Mouse (Mus musculus) spleen, postnatal 4 days (tissue): ENCODE results near the gene Nop2.

Experiments used
- DNase-seq, 2 experiments: peaks; one replicate each; pipeline ENCODE4 v3.0.0; 2022; ENCODE audit warnings: low spot score in 2 of 2

Gene Nop2

GRCm38 (mm10) chr6:125131302-125132156 lies at the start of gene Nop2:
Gene Nop2 (plus strand): TSS chr6:125131909.
- peak; percentile 88 to 93 for DNase-seq

GRCm38 (mm10) chr6:125082801-125083386 lies 48.8 kb upstream of the Nop2 start:
- DNase-seq, result no peak

- DNase-seq, result peak; percentile 64 to 78
Measured at GRCm38 (mm10) chr6:125084424-125084823, 47.3 kb upstream of the Nop2 start.

- DNase-seq, result no peak
Measured at GRCm38 (mm10) chr6:125087937-125088336, 43.8 kb upstream of the Nop2 start.

- DNase-seq, result peak; percentile 52 to 78
Measured at GRCm38 (mm10) chr6:125088561-125089321, 43.0 kb upstream of the Nop2 start.

- DNase-seq, result peak; percentile 68 to 81
Measured at GRCm38 (mm10) chr6:125089521-125090321, 42.0 kb upstream of the Nop2 start.

- peak; percentile 14 to 57 for DNase-seq
Measured at GRCm38 (mm10) chr6:125090341-125091085, 41.2 kb upstream of the Nop2 start.

GRCm38 (mm10) chr6:125092372-125092771 lies 39.3 kb upstream of the Nop2 start:
- peak; percentile 18 to 60 for DNase-seq

GRCm38 (mm10) chr6:125094843-125095242 lies 36.9 kb upstream of the Nop2 start:
- DNase-seq, result peak in 1 of 2 experiments; percentile 60

GRCm38 (mm10) chr6:125095391-125096278 lies 36.1 kb upstream of the Nop2 start, which contains the start of gene Chd4:
Gene Chd4 (plus strand): TSS chr6:125095981.
- peak; percentile 95 to 98 for DNase-seq

- DNase-seq, result no peak
Measured at GRCm38 (mm10) chr6:125096279-125096596, 35.5 kb upstream of the Nop2 start.

GRCm38 (mm10) chr6:125096597-125097345 lies 34.9 kb upstream of the Nop2 start:
- peak; percentile 58 to 84 for DNase-seq

- DNase-seq, result no peak
Measured at GRCm38 (mm10) chr6:125097346-125097689, 34.4 kb upstream of the Nop2 start.

- DNase-seq, result no peak
Measured at GRCm38 (mm10) chr6:125097951-125098350, 33.8 kb upstream of the Nop2 start.

- no peak for DNase-seq
Measured at GRCm38 (mm10) chr6:125098513-125098912, 33.2 kb upstream of the Nop2 start.

- peak in 1 of 2 experiments; percentile 51 for DNase-seq
Measured at GRCm38 (mm10) chr6:125099421-125099971, 32.2 kb upstream of the Nop2 start.

GRCm38 (mm10) chr6:125101444-125101843 lies 30.3 kb upstream of the Nop2 start:
- DNase-seq, result no peak

GRCm38 (mm10) chr6:125104223-125104622 lies 27.5 kb upstream of the Nop2 start:
- peak; percentile 86 to 88 for DNase-seq

- DNase-seq, result no peak
Measured at GRCm38 (mm10) chr6:125107705-125108104, 24.0 kb upstream of the Nop2 start.
